Mouse (Mus musculus) cerebellum, postnatal 10 days (tissue): ENCODE data around the gene Asgr2.
"Not testable (repeated sequence)": the region's sequence is repeated elsewhere in the genome, so short reads cannot be mapped to it uniquely, and the experiment has no call there.

Experiments
- DNase-seq, 2 experiments: peaks; one replicate each; pipeline ENCODE4 v3.0.0; 2021; ENCODE audit warnings: mixed read lengths in 2 of 2

Asgr2 gene

DNA sequence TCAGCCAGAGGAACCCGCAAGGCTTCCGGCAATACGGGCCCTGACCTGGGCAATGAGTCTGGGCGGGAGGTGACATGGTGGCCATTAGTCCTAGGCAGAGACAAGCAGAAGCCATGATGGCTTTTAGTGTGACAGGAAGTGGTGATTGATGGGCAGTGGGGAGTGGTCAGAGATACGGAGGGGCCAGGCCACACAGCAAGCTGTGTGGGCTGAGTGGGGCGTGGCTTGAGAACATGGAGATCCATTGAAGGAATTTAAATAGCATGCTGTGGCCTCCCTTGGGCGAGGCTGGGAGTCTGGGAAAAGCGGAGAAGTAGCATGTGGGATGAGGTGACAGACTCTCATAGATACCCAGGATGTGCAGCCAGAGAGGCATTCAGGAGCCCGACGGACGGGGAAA is 5.0 kb downstream of the Asgr2 start:
- DNase-seq: no peak

GRCm38 (mm10) chr11:70099102-70099501 is 6.7 kb downstream of the Asgr2 start:
- no peak for DNase-seq

GRCm38 (mm10) chr11:70099809-70100208 is 7.4 kb downstream of the Asgr2 start:
- DNase-seq: no peak

DNA sequence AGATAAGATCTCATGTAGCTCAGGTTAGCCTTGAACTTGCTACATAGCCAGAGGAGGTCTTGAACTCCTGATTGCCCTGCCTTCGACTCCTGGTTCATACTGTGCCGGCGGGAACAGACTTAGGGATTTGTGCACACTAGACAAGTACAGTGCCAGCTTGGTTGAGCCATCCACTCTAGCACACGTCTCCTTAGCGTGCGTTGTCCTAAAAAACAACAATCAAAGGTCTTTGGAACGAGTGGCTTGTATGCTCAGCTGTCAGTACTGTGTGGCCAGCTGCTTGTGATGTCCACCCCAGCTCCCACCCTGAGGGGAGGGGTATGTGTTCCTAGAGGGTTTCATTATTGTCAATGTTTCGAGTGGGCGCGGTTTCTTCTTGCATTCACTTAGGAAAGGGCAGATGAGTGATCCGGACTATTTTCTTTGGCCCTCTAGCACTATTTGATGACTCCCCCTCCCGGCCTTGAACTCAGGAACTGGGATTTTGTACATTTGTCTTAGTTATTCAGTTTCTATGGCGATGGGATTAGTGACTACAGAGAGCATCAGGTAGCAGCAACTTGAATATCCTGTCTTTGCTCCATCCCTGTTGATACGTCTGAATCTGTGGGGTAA is 11.4 kb downstream of the Asgr2 start:
- no peak for DNase-seq

DNA sequence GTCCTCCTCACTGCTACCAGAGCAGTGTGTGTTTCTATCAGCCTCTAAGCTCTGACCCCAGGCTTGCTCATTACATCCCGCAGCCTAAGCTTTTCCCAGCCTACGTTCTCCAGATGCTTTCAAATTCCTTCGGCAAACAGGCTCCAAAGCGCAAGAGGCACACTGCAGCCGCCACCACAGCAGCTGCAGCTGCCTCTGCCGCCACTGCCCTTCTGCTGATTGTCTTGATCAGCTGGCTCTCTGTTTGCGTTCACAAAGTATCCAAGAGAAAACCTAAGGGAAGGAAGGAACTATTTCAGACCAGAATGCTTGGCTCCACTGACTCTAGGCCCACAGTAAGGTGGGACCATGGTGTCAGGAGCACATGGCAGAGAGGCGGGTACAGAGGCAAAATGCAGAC is 14.6 kb downstream of the Asgr2 start:
- DNase-seq: no peak

GRCm38 (mm10) chr11:70110146-70110545 is 17.7 kb downstream of the Asgr2 start:
- DNase-seq: peak; percentile 51 to 59

GRCm38 (mm10) chr11:70114562-70114961 is 22.1 kb downstream of the Asgr2 start:
- no peak for DNase-seq

- DNase-seq: no peak
These were observed 23.5 kb downstream of the Asgr2 start for GRCm38 (mm10) chr11:70115901-70116300.

DNA sequence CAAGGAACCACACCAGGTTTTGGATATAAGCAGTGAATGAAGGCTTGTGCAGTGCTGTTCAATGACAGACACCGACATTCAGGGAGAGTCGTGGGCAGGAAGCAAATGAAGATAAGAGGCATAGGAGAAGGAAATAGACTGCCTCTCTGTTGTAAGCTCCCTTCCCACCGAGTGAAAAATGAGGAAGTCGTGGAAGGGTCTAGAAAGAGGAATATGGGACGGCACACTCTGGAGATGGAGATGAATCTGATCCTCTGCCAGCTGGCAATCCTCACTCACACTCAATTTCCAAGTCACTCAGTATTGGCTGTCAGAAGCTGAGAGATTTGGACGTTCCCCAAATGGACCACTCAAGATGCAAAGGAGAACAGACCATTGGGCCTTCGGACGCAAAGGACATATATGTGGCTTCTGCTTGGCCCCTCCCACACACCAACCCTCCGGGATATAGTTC is 37.5 kb downstream of the Asgr2 start, which contains the start of gene Mgl2:
TSS of gene Mgl2 (plus strand) at position 404 of the 454 bp plus-strand sequence.
- peak; percentile 61 to 66 for DNase-seq

DNA sequence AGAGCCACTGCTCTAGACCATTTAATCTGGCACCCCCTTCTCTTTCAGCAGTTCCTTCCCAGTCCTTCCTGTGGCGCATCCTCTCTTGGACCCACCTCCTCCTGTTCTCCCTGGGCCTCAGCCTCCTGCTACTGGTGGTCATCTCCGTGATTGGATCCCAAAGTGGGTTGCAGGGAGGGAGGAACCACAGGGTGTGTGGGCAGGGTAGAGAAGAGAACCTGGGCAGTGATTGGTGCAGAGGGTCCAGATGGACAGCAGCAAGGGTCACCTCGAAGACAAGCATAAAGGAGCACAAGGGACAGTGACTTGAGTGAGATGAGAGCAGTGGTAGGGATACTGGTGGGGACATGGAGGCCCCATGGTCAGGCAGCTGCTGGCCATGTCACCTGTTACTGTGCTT is 42.6 kb downstream of the Asgr2 start:
- DNase-seq: not testable (repeated sequence)

- peak; percentile 38 to 48 for DNase-seq
These were observed 43.5 kb downstream of the Asgr2 start for GRCm38 (mm10) chr11:70135925-70136324.

- DNase-seq: no peak
These were observed 46.7 kb downstream of the Asgr2 start for GRCm38 (mm10) chr11:70139171-70139570.

DNA sequence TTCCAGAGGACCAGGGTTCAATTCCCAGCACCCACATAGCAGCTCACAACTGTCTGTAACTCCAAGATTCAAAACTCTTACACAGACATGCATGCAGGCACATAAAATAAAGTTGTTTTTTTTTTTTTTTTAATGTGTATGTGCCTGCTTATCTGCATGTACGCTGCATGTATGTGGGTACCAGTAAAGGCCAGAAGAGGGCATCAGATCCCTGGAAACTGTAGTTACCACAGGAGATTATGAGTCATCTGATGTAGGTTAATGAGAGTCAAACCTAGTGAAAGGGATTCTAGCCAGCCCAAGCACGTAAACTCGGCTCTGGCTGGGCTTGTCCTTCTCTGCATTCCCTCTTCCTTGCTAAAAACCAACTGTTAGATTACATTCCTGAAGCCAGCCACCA is 58.6 kb downstream of the Asgr2 start:
- peak; percentile 43 to 51 for DNase-seq
